ENCODE assay signal across 23 mouse cellular contexts in genomic region chr15:5740658-5741057, GRCm38 (mm10).
DNase-seq lines count a peak whose midpoint lies in the region; ATAC-seq and TF ChIP-seq lines count a peak whose summit lies in the region.
"Had no signal": no experiment of that assay in that cellular context is flagged by ENCODE, and none has a peak within 500 bp of the region (broad histone marks: within the 10 kb centered on the region; RNA-seq: fewer than 3 reads in every experiment).

No protein-coding gene starts in this region.

- H3K36me3 ChIP-seq in forebrain, postnatal 0 days (ENCODE audit: insufficient read depth): no peaks in the 10 kb centered on the region
- no peaks in the 10 kb centered on the region for H3K36me3 ChIP-seq in forebrain, embryonic 15.5 days
- no peaks in the 10 kb centered on the region for H3K36me3 ChIP-seq in midbrain, embryonic 14.5 days (ENCODE audit: control insufficient read depth, insufficient read depth, low read length)
- H3K36me3 ChIP-seq in midbrain, embryonic 11.5 days (ENCODE audit: control insufficient read depth, insufficient read depth, low read length): no peaks in the 10 kb centered on the region
- no peaks in the 10 kb centered on the region for H3K36me3 ChIP-seq in intestine, postnatal 0 days (ENCODE audit: control insufficient read depth, insufficient read depth)
- H3K36me3 ChIP-seq: G1E; heart, embryonic 15.5 days; hindbrain, embryonic 15.5 days; liver, embryonic 13.5 days; midbrain, embryonic 15.5 days; neural tube, embryonic 13.5 days; stomach, embryonic 15.5 days had no signal

- peak; percentile 94 for ATAC-seq in forebrain, postnatal 0 days
- ATAC-seq in forebrain, embryonic 15.5 days (replicated peaks): no peak
- no peak for ATAC-seq in midbrain, embryonic 14.5 days (ENCODE audit: low FRiP score, low TSS enrichment)
- ATAC-seq in midbrain, embryonic 11.5 days (ENCODE audit: low FRiP score): no peak
- peak; percentile 63; the same call in 1 of the 2 replicates for ATAC-seq in intestine, postnatal 0 days
- no peak for ATAC-seq in erythroid progenitor cell, adult 5-6 weeks (replicated peaks; ENCODE audit: low FRiP score, poor library complexity, severe bottlenecking)
- ATAC-seq: midbrain, embryonic 15.5 days had no signal

- no peak for TF ChIP-seq CTCF in forebrain, postnatal 0 days (IDR thresholded peaks at IDR 0.05; ENCODE audit: low read depth)
- no peak for TF ChIP-seq CTCF in intestine, postnatal 0 days (IDR thresholded peaks at IDR 0.05; ENCODE audit: low read depth)

- no peak overlapping the region for H3K4me3 ChIP-seq in forebrain, postnatal 0 days (ENCODE audit: low read depth, low read length)
- no peak overlapping the region for H3K4me3 ChIP-seq in forebrain, embryonic 15.5 days
- H3K4me3 ChIP-seq in midbrain, embryonic 14.5 days (replicated peaks; ENCODE audit: low read depth, low read length): no peak overlapping the region
- H3K4me3 ChIP-seq in midbrain, embryonic 11.5 days (ENCODE audit: low read depth, low read length): no peak overlapping the region
- no peak overlapping the region for H3K4me3 ChIP-seq in intestine, postnatal 0 days (ENCODE audit: low read depth, low read length)
- H3K4me3 ChIP-seq: heart, embryonic 15.5 days; hindbrain, embryonic 15.5 days; liver, embryonic 13.5 days; midbrain, embryonic 15.5 days; neural tube, embryonic 13.5 days; stomach, embryonic 15.5 days had no signal

- H3K27ac ChIP-seq in forebrain, postnatal 0 days (ENCODE audit: low read depth, low read length): no peak overlapping the region
- no peak overlapping the region for H3K27ac ChIP-seq in forebrain, embryonic 15.5 days (replicated peaks)
- no peak overlapping the region for H3K27ac ChIP-seq in midbrain, embryonic 14.5 days (replicated peaks; ENCODE audit: low read depth, low read length)
- no peak overlapping the region for H3K27ac ChIP-seq in midbrain, embryonic 11.5 days (ENCODE audit: low read depth, low read length)
- H3K27ac ChIP-seq in intestine, postnatal 0 days (ENCODE audit: low read depth, low read length): no peak overlapping the region
- H3K27ac ChIP-seq: heart, embryonic 15.5 days; hindbrain, embryonic 15.5 days; liver, embryonic 13.5 days; midbrain, embryonic 15.5 days; neural tube, embryonic 13.5 days; stomach, embryonic 15.5 days had no signal

- no peaks in the 10 kb centered on the region for H3K4me1 ChIP-seq in forebrain, postnatal 0 days (ENCODE audit: insufficient read depth)
- no peaks in the 10 kb centered on the region for H3K4me1 ChIP-seq in forebrain, embryonic 15.5 days
- no peaks in the 10 kb centered on the region for H3K4me1 ChIP-seq in midbrain, embryonic 14.5 days (ENCODE audit: control insufficient read depth, insufficient read depth, low read length)
- no peaks in the 10 kb centered on the region for H3K4me1 ChIP-seq in midbrain, embryonic 11.5 days (ENCODE audit: control insufficient read depth, insufficient read depth, low read length)
- no peaks in the 10 kb centered on the region for H3K4me1 ChIP-seq in intestine, postnatal 0 days (replicated peaks; ENCODE audit: control insufficient read depth, insufficient read depth, low read length)
- H3K4me1 ChIP-seq: heart, embryonic 15.5 days; hindbrain, embryonic 15.5 days; liver, embryonic 13.5 days; midbrain, embryonic 15.5 days; neural tube, embryonic 13.5 days; stomach, embryonic 15.5 days had no signal

- H3K9ac ChIP-seq in forebrain, postnatal 0 days: no peak overlapping the region
- no peak overlapping the region for H3K9ac ChIP-seq in forebrain, embryonic 15.5 days (replicated peaks)
- H3K9ac ChIP-seq in midbrain, embryonic 14.5 days (replicated peaks; ENCODE audit: low read length): no peak overlapping the region
- no peak overlapping the region for H3K9ac ChIP-seq in midbrain, embryonic 11.5 days (ENCODE audit: low read length)
- no peak overlapping the region for H3K9ac ChIP-seq in intestine, postnatal 0 days (ENCODE audit: low read depth, low read length)
- H3K9ac ChIP-seq: heart, embryonic 15.5 days; hindbrain, embryonic 15.5 days; liver, embryonic 13.5 days; midbrain, embryonic 15.5 days; neural tube, embryonic 13.5 days; stomach, embryonic 15.5 days had no signal

- no peak overlapping the region for H3K4me2 ChIP-seq in forebrain, postnatal 0 days (ENCODE audit: low read depth)
- H3K4me2 ChIP-seq in forebrain, embryonic 15.5 days (replicated peaks): no peak overlapping the region
- H3K4me2 ChIP-seq in midbrain, embryonic 14.5 days (ENCODE audit: low read length): no peak overlapping the region
- H3K4me2 ChIP-seq in midbrain, embryonic 11.5 days: no peak overlapping the region
- no peak overlapping the region for H3K4me2 ChIP-seq in intestine, postnatal 0 days (replicated peaks; ENCODE audit: low read depth)
- H3K4me2 ChIP-seq: heart, embryonic 15.5 days; hindbrain, embryonic 15.5 days; liver, embryonic 13.5 days; midbrain, embryonic 15.5 days; neural tube, embryonic 13.5 days; stomach, embryonic 15.5 days had no signal

- H3K27me3 ChIP-seq in forebrain, postnatal 0 days (ENCODE audit: insufficient read depth, low read length): no peaks in the 10 kb centered on the region
- H3K27me3 ChIP-seq in forebrain, embryonic 15.5 days: no peaks in the 10 kb centered on the region
- no peaks in the 10 kb centered on the region for H3K27me3 ChIP-seq in midbrain, embryonic 14.5 days (ENCODE audit: control insufficient read depth, insufficient read depth, low read length)
- no peaks in the 10 kb centered on the region for H3K27me3 ChIP-seq in midbrain, embryonic 11.5 days (ENCODE audit: control insufficient read depth, insufficient read depth, low read length)
- no peaks in the 10 kb centered on the region for H3K27me3 ChIP-seq in intestine, postnatal 0 days (replicated peaks; ENCODE audit: control insufficient read depth, insufficient read depth, low read length)
- H3K27me3 ChIP-seq: heart, embryonic 15.5 days; hindbrain, embryonic 15.5 days; liver, embryonic 13.5 days; midbrain, embryonic 15.5 days; neural tube, embryonic 13.5 days; stomach, embryonic 15.5 days had no signal

- DNase-seq in forebrain, postnatal 0 days: peak; percentile 19
- peak; percentile 4 for DNase-seq in midbrain, embryonic 14.5 days
- DNase-seq in midbrain, embryonic 11.5 days (ENCODE audit: low spot score, missing footprints): no peak
- peak; percentile 21 for DNase-seq in T-cell, adult 2 months (ENCODE audit: low spot score)
- no peak for DNase-seq in kidney, adult 9 months
- DNase-seq: adrenal gland, postnatal 10 days; B cell, adult 2 months; cerebellum, adult 9-10 months; kidney, postnatal 25 days; left cerebral cortex, postnatal 4 days; liver, embryonic 13.5 days; lung, postnatal 10 days; retina, postnatal 1 day; spleen, adult 18-20 months had no signal

- WGBS in forebrain, postnatal 0 days: 20% methylated on average over 1 of the region's 1 CpGs
- WGBS in forebrain, embryonic 15.5 days: 40% methylated on average over 1 of the region's 1 CpGs
- WGBS in midbrain, embryonic 14.5 days: 35% methylated on average over 1 of the region's 1 CpGs
- 48% methylated on average over 1 of the region's 1 CpGs for WGBS in midbrain, embryonic 11.5 days
- WGBS in intestine, postnatal 0 days: 5% methylated on average over 1 of the region's 1 CpGs

- H3K9me3 ChIP-seq in forebrain, postnatal 0 days (ENCODE audit: low read length): no peaks in the 10 kb centered on the region
- no peaks in the 10 kb centered on the region for H3K9me3 ChIP-seq in forebrain, embryonic 15.5 days
- no peaks in the 10 kb centered on the region for H3K9me3 ChIP-seq in midbrain, embryonic 14.5 days (ENCODE audit: control insufficient read depth, low read length)
- no peaks in the 10 kb centered on the region for H3K9me3 ChIP-seq in midbrain, embryonic 11.5 days (ENCODE audit: control insufficient read depth, low read length)
- H3K9me3 ChIP-seq in intestine, postnatal 0 days (ENCODE audit: control insufficient read depth): no peaks in the 10 kb centered on the region
- H3K9me3 ChIP-seq: G1E; heart, embryonic 15.5 days; hindbrain, embryonic 15.5 days; liver, embryonic 13.5 days; midbrain, embryonic 15.5 days; neural tube, embryonic 13.5 days; stomach, embryonic 15.5 days had no signal

Comparison
In these comparisons a context has a peak if more than half of its experiments do, and no peak if none do; other contexts are left out.
1. ATAC-seq: peak in forebrain, postnatal 0 days (single experiment) and intestine, postnatal 0 days (single experiment); none in forebrain, embryonic 15.5 days (single experiment), midbrain, embryonic 14.5 days (single experiment), midbrain, embryonic 11.5 days (single experiment) and erythroid progenitor cell, adult 5-6 weeks (single experiment).
2. DNase-seq: peak in forebrain, postnatal 0 days (single experiment), midbrain, embryonic 14.5 days (single experiment) and T-cell, adult 2 months (single experiment); none in midbrain, embryonic 11.5 days (single experiment) and kidney, adult 9 months (single experiment).